Mouse (Mus musculus): ENCODE results near the gene Hsd11b1. TPM values are rescaled to one million over a fixed set of nuclear protein-coding genes. Genes with fewer than 3 reads are reported as not detected.

Hsd11b1 gene
- total and polyA plus RNA-seq, 2 experiments: 1,028 to 1,077 TPM

DNA sequence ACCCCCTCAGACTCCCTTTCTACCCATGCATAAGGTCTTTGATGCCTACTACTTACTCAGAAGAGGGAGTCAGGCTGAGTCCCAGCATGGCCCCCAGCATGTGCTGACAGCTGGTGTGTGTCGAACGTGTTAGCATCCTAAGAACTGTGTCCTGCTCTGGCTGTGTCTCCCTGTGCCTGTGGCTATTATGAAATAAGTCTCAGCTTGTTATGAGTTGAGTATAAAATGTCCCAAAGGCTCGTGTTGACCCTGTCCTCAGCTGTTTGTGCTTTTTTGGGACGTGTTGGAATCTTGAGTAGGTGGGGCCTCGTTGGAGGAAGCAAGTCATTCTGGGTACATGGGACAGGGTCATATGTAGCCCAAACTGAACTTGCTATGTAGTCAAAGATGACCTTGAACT lies 49.8 kb downstream of the Hsd11b1 start:
- H3K36me3 ChIP-seq (ENCODE audit: control insufficient read depth, insufficient read depth, low read length): no peaks in the 10 kb centered on the region
- no peak for TF ChIP-seq POLR2A (IDR thresholded peaks at IDR 0.05; ENCODE audit: extremely low read depth, insufficient read depth, low read length)
- no peak for TF ChIP-seq CTCF (IDR thresholded peaks at IDR 0.05; ENCODE audit: low read depth, low read length)

DNA sequence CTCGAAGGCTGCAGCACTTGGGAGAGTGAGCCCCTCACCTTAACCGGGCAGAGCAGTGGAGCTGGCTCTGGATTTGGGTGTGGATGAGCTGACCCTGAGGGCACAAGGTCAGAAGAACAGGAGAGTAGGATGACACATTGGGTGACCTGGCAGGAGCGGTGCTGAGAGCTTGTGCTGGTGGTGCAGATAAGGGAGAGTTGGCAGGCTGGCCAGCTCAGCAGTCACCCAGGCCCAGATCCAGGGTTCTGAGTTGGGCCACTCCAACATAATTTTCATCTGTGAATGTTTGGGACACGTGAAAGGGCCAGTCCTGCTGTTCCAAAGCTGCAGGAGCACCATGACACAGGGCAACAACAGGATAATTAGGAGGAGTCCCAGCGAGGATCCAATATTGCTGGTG lies 52.5 kb downstream of the Hsd11b1 start:
- no peak overlapping the region for H3K9ac ChIP-seq (ENCODE audit: low read depth, low read length)
- TF ChIP-seq CTCF (IDR thresholded peaks at IDR 0.05; ENCODE audit: low read depth, low read length) (no peak), POLR2A (IDR thresholded peaks at IDR 0.05; ENCODE audit: extremely low read depth, insufficient read depth, low read length) (no peak)
- H3K27ac ChIP-seq (replicated peaks; ENCODE audit: insufficient read depth, low read depth, low read length): no peak overlapping the region; the same call in 1 of the 2 replicates
- WGBS: 18% methylated on average over 5 of the region's 5 CpGs
- H3K4me3 ChIP-seq (ENCODE audit: insufficient read depth, low read depth, low read length): no peak overlapping the region
- peak; percentile 92 for DNase-seq (ENCODE audit: extremely low read depth, low read depth, low spot score)
- H3K27me3 ChIP-seq (ENCODE audit: control insufficient read depth, insufficient read depth, low read length): no peaks in the 10 kb centered on the region
- no peaks in the 10 kb centered on the region for H3K79me2 ChIP-seq (ENCODE audit: control insufficient read depth, insufficient read depth, low read length)
- no peaks in the 10 kb centered on the region for H3K36me3 ChIP-seq (ENCODE audit: control insufficient read depth, insufficient read depth, low read length)
- H3K4me1 ChIP-seq (ENCODE audit: control insufficient read depth, insufficient read depth, low read length): peaks cover 17% of the 10 kb centered on the region

More for the DNA sequence above, 49.8 kb downstream of the Hsd11b1 start:
- no peaks in the 10 kb centered on the region for H3K27me3 ChIP-seq (ENCODE audit: control insufficient read depth, insufficient read depth, low read length)
- H3K9ac ChIP-seq (ENCODE audit: low read depth, low read length): no peak overlapping the region
- H3K4me3 ChIP-seq (ENCODE audit: insufficient read depth, low read depth, low read length): no peak overlapping the region
- WGBS: 80% methylated on average over 5 of the region's 5 CpGs
- H3K79me2 ChIP-seq (ENCODE audit: control insufficient read depth, insufficient read depth, low read length): no peaks in the 10 kb centered on the region
- no peak for DNase-seq (ENCODE audit: extremely low read depth, low read depth, low spot score)
- H3K4me1 ChIP-seq (ENCODE audit: control insufficient read depth, insufficient read depth, low read length): peaks cover 11% of the 10 kb centered on the region
- no peak overlapping the region for H3K27ac ChIP-seq (replicated peaks; ENCODE audit: insufficient read depth, low read depth, low read length)

DNA sequence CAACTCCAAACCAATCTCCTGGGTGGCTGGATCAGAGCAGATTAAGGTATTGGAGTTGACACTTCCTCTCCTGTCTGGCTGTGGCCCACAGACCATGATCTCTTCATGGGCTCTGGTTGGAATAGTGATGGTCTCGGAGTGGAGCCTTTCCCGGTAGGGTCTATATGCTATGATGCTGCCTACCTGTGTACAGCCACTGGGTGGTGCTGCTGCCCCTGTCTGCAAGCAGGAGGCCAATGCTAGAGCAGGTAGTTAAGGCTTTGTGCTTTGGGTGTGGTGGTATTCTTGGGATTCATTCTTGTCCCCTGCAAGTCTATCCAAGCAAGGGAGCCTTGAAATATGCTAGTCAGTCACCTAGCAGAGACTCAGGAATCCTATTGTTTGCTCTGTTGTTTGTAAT lies 55.7 kb downstream of the Hsd11b1 start:
- Histone ChIP-seq H3K79me2 (ENCODE audit: control insufficient read depth, insufficient read depth, low read length) (no peaks in the 10 kb centered on the region), H3K27me3 (ENCODE audit: control insufficient read depth, insufficient read depth, low read length) (no peaks in the 10 kb centered on the region), H3K4me1 (ENCODE audit: control insufficient read depth, insufficient read depth, low read length) (peaks cover 27% of the 10 kb centered on the region), H3K9ac (ENCODE audit: low read depth, low read length) (no peak overlapping the region), H3K36me3 (ENCODE audit: control insufficient read depth, insufficient read depth, low read length) (no peaks in the 10 kb centered on the region), H3K27ac (replicated peaks; ENCODE audit: insufficient read depth, low read depth, low read length) (peak overlapping the region; percentile 64), H3K4me3 (ENCODE audit: insufficient read depth, low read depth, low read length) (no peak overlapping the region)
- peak; percentile 69 for DNase-seq (ENCODE audit: extremely low read depth, low read depth, low spot score)
- no peak for TF ChIP-seq POLR2A (IDR thresholded peaks at IDR 0.05; ENCODE audit: extremely low read depth, insufficient read depth, low read length)
- TF ChIP-seq CTCF (IDR thresholded peaks at IDR 0.05; ENCODE audit: low read depth, low read length): peak; percentile 96
- WGBS: 16% methylated on average over 2 of the region's 2 CpGs

DNA sequence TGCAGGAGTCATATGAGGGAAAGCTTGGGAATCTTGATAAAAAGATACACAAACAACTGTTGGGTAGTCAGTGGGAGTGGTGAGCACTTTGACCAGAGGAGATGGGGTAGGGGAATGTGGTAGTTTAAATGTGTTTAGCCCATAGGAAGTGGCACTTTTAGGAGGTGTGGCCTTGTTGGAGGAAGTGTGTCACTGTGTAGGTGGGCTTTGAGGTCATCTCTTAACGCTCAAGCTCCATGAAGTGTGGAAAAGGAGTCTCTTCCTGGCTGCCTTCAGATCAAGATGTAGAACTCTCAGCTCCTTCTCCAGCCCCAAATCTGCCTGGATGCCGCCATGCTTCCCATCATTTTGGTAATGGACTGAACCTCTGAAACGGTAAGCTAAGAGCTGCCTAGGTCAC lies 56.4 kb downstream of the Hsd11b1 start, which contains the start of gene Lamb3:
Lamb3 (plus strand) TSS at position 197 of the 400 bp plus-strand sequence.
- Histone ChIP-seq H3K9ac (ENCODE audit: low read depth, low read length) (no peak within 1 kb of the TSS), H3K36me3 (ENCODE audit: control insufficient read depth, insufficient read depth, low read length) (no peaks in the 10 kb centered on the region), H3K27ac (replicated peaks; ENCODE audit: insufficient read depth, low read depth, low read length) (peak within 1 kb of the TSS; percentile 64), H3K4me3 (ENCODE audit: insufficient read depth, low read depth, low read length) (no peak within 1 kb of the TSS), H3K4me1 (ENCODE audit: control insufficient read depth, insufficient read depth, low read length) (peaks cover 27% of the 10 kb centered on the region), H3K79me2 (ENCODE audit: control insufficient read depth, insufficient read depth, low read length) (no peaks in the 10 kb centered on the region), H3K27me3 (ENCODE audit: control insufficient read depth, insufficient read depth, low read length) (no peaks in the 10 kb centered on the region)
- WGBS: 80% methylated on average over 3 of the region's 3 CpGs
- no peak for DNase-seq (ENCODE audit: extremely low read depth, low read depth, low spot score)
- TF ChIP-seq POLR2A (IDR thresholded peaks at IDR 0.05; ENCODE audit: extremely low read depth, insufficient read depth, low read length) (no peak), CTCF (IDR thresholded peaks at IDR 0.05; ENCODE audit: low read depth, low read length) (no peak)

DNA sequence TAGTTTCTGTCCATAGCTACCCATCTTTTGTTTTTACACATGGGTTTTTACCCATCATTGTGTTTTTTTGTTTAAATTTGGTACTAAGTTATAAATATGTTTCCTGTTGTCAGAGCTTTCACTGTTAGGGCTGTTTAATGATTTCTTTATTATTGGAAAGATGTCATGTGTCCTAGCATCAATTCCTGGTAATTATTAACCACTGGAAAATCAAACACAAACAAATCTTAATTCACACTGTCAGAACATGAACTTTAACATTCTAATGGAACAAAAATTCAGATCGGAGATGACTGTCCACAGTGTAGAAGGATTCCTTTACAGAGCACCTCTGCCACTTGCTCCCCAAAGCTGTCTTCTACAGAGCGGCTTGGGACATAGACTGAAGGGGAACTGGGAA lies 58.4 kb downstream of the Hsd11b1 start:
- no peaks in the 10 kb centered on the region for H3K79me2 ChIP-seq (ENCODE audit: control insufficient read depth, insufficient read depth, low read length)
- WGBS: 27% methylated on average over 2 of the region's 2 CpGs
- peaks cover 20% of the 10 kb centered on the region for H3K4me1 ChIP-seq (ENCODE audit: control insufficient read depth, insufficient read depth, low read length)
- no peaks in the 10 kb centered on the region for H3K36me3 ChIP-seq (ENCODE audit: control insufficient read depth, insufficient read depth, low read length)
- no peak for TF ChIP-seq POLR2A (IDR thresholded peaks at IDR 0.05; ENCODE audit: extremely low read depth, insufficient read depth, low read length)
- TF ChIP-seq CTCF (IDR thresholded peaks at IDR 0.05; ENCODE audit: low read depth, low read length): no peak
- peak overlapping the region; percentile 66 for H3K9ac ChIP-seq (ENCODE audit: low read depth, low read length)
- DNase-seq (ENCODE audit: extremely low read depth, low read depth, low spot score): peak; percentile 92
- no peaks in the 10 kb centered on the region for H3K27me3 ChIP-seq (ENCODE audit: control insufficient read depth, insufficient read depth, low read length)
- H3K27ac ChIP-seq (replicated peaks; ENCODE audit: insufficient read depth, low read depth, low read length): peak overlapping the region; percentile 100
- no peak overlapping the region for H3K4me3 ChIP-seq (ENCODE audit: insufficient read depth, low read depth, low read length)

DNA sequence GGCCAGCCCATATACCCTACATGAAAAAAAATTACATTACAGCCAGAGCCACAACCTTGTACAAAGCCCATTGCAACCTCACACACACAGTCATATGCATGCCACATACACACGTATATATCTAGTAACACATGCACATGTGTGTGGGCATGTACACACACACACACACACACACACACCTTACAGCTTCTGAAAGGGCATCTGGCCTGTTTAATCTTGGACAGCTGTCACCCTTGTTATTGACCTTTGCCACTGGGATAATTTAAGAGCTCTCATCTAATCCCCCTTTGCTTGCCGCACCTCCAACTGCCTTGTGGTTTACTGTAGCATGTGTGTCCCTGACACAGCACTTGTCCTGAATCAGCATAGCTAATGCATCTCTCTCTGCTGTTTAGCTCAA lies 60.1 kb downstream of the Hsd11b1 start:
- H3K4me1 ChIP-seq (ENCODE audit: control insufficient read depth, insufficient read depth, low read length): peaks cover 15% of the 10 kb centered on the region
- no peak overlapping the region for H3K27ac ChIP-seq (replicated peaks; ENCODE audit: insufficient read depth, low read depth, low read length)
- H3K79me2 ChIP-seq (ENCODE audit: control insufficient read depth, insufficient read depth, low read length): no peaks in the 10 kb centered on the region
- H3K27me3 ChIP-seq (ENCODE audit: control insufficient read depth, insufficient read depth, low read length): no peaks in the 10 kb centered on the region
- 88% methylated on average over 2 of the region's 2 CpGs for WGBS
- DNase-seq (ENCODE audit: extremely low read depth, low read depth, low spot score): no peak
- H3K36me3 ChIP-seq (ENCODE audit: control insufficient read depth, insufficient read depth, low read length): no peaks in the 10 kb centered on the region
- H3K9ac ChIP-seq (ENCODE audit: low read depth, low read length): no peak overlapping the region
- TF ChIP-seq POLR2A (IDR thresholded peaks at IDR 0.05; ENCODE audit: extremely low read depth, insufficient read depth, low read length) (no peak), CTCF (IDR thresholded peaks at IDR 0.05; ENCODE audit: low read depth, low read length) (no peak)
- H3K4me3 ChIP-seq (ENCODE audit: insufficient read depth, low read depth, low read length): no peak overlapping the region

Measured in liver, adult 2 months (tissue).